Mouse (Mus musculus) bone marrow, adult 2 months (tissue): Measurements from ENCODE around the gene Serpina12. TPM values are rescaled to one million over a fixed set of nuclear protein-coding genes. Genes with fewer than 3 reads are reported as not detected.

Experiments used
- H3K27ac ChIP-seq: fragments of 200-500 bp; 2 replicates; pipeline ENCODE4 v1.5.1; 2012; ENCODE audit warnings: low read depth, mild to moderate bottlenecking, control low read depth, inconsistent platforms, low read length; ENCODE audit not compliant: control insufficient read depth, poor library complexity, insufficient read depth
- H3K4me1 ChIP-seq: fragments of 200-500 bp; 2 replicates; pipeline ENCODE4 v1.6.1; 2011; ENCODE audit warnings: low read length; ENCODE audit not compliant: control insufficient read depth, insufficient read depth
- H3K4me3 ChIP-seq: fragments of 200-500 bp; replicated peaks from 2 replicates; pipeline ENCODE3; 2011; ENCODE audit warnings: mild to moderate bottlenecking, low read depth, low read length, control low read depth; ENCODE audit not compliant: control insufficient read depth
- CTCF ChIP-seq: fragments of 200-500 bp; IDR thresholded peaks from 2 replicates; pipeline ENCODE4 v1.5.1; 2011; ENCODE audit warnings: low read length, control low read depth; ENCODE audit not compliant: control insufficient read depth, insufficient read depth
- POLR2A ChIP-seq: fragments of 200-500 bp; IDR thresholded peaks from 2 replicates; pipeline ENCODE4 v1.6.1; 2011; ENCODE audit warnings: low read depth, mild to moderate bottlenecking, control low read depth, low read length, borderline replicate concordance; ENCODE audit not compliant: control insufficient read depth
- WGBS: fragments of 180-500 bp; shearing (Covaris S2); methylation state at CpG from one replicate; pipeline ENCODE4 v1.1.7; 2018; 5-methylcytosine and 5-hydroxymethylcytosine counted together
- polyA plus RNA-seq: library from polyadenylated mRNA; stranded (reverse); fragments of >200 nt; gene quantifications from 2 replicates; pipeline ENCODE4 v1.2.4, GENCODE M21; 2011; ENCODE audit warnings: low replicate concordance; ENCODE audit not compliant: missing spikeins, insufficient read depth, insufficient read length

The Serpina12 gene
- polyA plus RNA-seq, 1 experiment: 0.82 TPM

GRCm38 (mm10) chr12:104064532-104064931 lies 20.3 kb upstream of the Serpina12 start:
- no peak overlapping the region for H3K27ac ChIP-seq
- 53% methylated on average over 4 of the region's 4 CpGs for WGBS
- no peaks in the 10 kb centered on the region for H3K4me1 ChIP-seq
- H3K4me3 ChIP-seq: no peak overlapping the region
- no peak for TF ChIP-seq POLR2A
- TF ChIP-seq CTCF: no peak

DNA sequence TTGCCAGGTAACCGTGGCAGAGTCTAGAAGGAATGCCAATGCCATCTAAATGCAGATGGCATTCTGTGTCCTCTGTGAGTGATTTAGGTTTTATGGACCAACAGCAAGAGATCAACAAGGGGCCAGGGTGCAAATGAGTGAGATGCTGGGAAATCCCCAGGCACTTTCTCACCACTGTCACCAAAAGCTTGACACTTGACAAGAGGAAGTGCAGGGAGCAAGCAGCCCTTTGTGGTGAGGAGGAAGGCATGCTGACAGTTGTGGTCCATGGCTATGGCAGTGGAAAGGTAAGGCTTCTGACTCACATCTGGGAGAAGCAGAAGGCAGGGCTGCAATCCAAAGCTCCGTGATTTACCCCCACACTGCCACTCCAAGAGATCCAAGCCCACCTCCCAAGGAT lies 17.6 kb upstream of the Serpina12 start:
- 7% methylated on average over 2 of the region's 2 CpGs for WGBS
- Histone ChIP-seq H3K4me1 (no peaks in the 10 kb centered on the region), H3K4me3 (no peak overlapping the region), H3K27ac (no peak overlapping the region)
- no peak for TF ChIP-seq CTCF
- no peak for TF ChIP-seq POLR2A

- Histone ChIP-seq H3K4me3 (no peak overlapping the region), H3K4me1 (no peaks in the 10 kb centered on the region), H3K27ac (no peak overlapping the region)
- WGBS: 65% methylated on average over 6 of the region's 6 CpGs
- no peak for TF ChIP-seq POLR2A
- TF ChIP-seq CTCF: no peak
Observed at GRCm38 (mm10) chr12:104060126-104060525, 15.9 kb upstream of the Serpina12 start.

DNA sequence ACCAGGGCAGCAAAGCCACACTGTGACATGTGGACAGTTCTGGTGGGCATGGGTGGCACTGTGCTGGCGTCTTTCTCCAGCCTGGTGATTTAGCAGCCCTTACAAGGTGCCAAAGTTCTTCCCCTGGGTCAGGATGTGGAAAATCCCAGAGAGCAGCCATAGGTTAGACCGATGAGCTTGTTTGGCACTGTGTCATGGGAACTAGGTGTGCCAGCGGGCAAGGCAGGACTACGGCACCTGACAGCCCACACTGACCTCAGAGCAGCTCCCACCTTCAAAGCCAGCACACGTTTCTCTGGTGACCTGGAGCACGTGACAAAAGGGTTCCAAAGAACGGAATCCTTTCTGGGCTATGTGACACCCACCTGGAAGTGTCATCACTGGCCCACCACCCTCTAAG lies 13.3 kb upstream of the Serpina12 start:
- peak overlapping the region; percentile 17; the same call in 1 of the 2 replicates for H3K27ac ChIP-seq
- no peaks in the 10 kb centered on the region for H3K4me1 ChIP-seq
- TF ChIP-seq POLR2A: no peak
- 84% methylated on average over 7 of the region's 7 CpGs for WGBS
- no peak overlapping the region for H3K4me3 ChIP-seq

GRCm38 (mm10) chr12:104057050-104057449 lies 12.8 kb upstream of the Serpina12 start:
- Histone ChIP-seq H3K4me3 (no peak overlapping the region), H3K27ac (no peak overlapping the region), H3K4me1 (no peaks in the 10 kb centered on the region)
- 8% methylated on average over 4 of the region's 4 CpGs for WGBS
- TF ChIP-seq CTCF: no peak
- TF ChIP-seq POLR2A: no peak

DNA sequence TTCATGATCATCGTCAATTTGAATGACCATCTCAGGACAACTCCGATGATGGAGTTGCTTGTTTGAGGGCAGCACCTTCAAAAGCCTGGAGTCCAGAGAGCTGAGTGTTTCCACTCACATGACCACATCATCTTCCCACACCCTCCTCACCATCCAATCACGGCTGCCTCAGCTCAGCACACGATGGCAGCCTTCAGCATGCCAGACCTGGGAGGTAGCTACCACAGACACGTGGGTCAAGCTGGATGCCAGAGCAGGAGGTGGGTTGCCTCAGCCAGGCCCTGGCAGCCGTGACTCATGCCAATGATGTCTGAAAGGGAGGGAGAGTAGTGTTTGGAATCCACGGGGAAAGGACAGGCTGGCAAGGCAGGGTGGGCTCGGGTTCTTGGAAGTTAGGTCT lies 11.5 kb upstream of the Serpina12 start:
- H3K4me3 ChIP-seq: no peak overlapping the region
- no peak for TF ChIP-seq CTCF
- TF ChIP-seq POLR2A: no peak
- no peak overlapping the region for H3K27ac ChIP-seq
- H3K4me1 ChIP-seq: no peaks in the 10 kb centered on the region
- 70% methylated on average over 8 of the region's 8 CpGs for WGBS

DNA sequence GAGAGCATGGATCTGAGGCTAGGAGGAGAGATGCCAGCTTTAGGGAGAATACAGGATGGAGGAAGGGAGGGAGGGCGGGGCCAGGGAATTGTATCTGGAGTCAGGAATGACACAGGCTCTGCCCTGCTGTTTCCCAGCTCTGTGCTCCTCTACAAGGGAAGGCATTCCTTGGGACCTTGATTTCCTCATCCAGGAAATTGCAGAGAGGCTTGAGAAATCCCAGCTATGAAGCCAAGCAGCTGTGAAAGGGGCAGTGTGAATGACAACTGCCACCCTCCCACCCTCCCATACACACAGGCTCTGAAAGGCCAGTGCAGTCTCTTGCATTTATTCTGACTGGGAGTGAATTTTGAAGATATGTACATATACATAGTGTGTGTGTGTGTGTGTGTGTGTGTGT lies 9.8 kb upstream of the Serpina12 start:
- TF ChIP-seq CTCF: no peak
- TF ChIP-seq POLR2A: no peak
- 68% methylated on average over 1 of the region's 1 CpGs for WGBS
- H3K27ac ChIP-seq: no peak overlapping the region
- H3K4me1 ChIP-seq: no peaks in the 10 kb centered on the region
- H3K4me3 ChIP-seq: no peak overlapping the region

GRCm38 (mm10) chr12:104045713-104046112 lies 1.5 kb upstream of the Serpina12 start:
- WGBS: 80% methylated on average over 8 of the region's 8 CpGs
- TF ChIP-seq POLR2A (no peak), CTCF (no peak)
- no peaks in the 10 kb centered on the region for H3K4me1 ChIP-seq
- H3K27ac ChIP-seq: no peak overlapping the region
- no peak overlapping the region for H3K4me3 ChIP-seq

DNA sequence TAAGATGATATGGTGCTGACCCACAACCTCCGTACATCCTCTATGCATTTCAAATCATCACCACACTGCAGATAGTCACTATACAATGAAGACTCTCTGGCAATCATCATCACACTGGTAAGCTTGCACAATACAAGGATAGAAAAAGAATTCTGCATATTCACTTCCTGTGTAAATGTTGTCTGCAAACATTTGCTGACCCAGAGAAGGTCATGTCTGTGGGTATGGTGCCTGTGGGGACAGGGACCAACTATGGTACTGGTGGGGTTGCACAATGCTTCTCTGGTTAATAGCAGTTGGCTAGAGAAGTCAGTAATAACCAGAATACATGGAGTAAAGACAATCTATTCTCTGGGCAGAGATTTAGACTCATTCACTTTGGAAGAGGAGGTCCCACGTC lies 1.5 kb downstream of the Serpina12 start:
- no peaks in the 10 kb centered on the region for H3K4me1 ChIP-seq
- WGBS: 71% methylated on average over 2 of the region's 2 CpGs
- no peak overlapping the region for H3K27ac ChIP-seq
- no peak overlapping the region for H3K4me3 ChIP-seq
- TF ChIP-seq CTCF: no peak
- TF ChIP-seq POLR2A: no peak

DNA sequence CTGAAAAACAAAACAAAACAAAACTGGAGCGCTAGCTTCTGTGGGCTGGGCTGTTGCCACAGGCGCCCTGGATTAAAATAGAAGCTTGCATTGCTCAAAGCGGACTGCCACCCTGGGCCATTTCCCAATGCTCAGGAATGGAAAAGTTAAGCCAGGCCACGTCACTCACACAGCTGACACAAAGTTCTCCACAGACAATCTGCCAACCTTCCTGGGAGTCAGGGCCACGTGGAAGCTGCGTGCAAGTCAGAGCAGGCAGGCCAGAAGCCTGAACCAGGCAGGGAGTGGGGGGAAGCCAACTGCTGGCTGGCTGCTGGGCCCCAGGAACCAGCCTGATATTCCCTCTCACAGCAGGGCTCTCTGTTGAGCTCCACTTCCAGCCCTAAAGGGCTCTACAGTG lies 2.8 kb downstream of the Serpina12 start:
- 69% methylated on average over 6 of the region's 6 CpGs for WGBS

More for the DNA sequence above, 2.8 kb downstream of the Serpina12 start:
- H3K4me1 ChIP-seq: no peaks in the 10 kb centered on the region
- no peak overlapping the region for H3K4me3 ChIP-seq
- TF ChIP-seq POLR2A (no peak), CTCF (no peak)
- H3K27ac ChIP-seq: peak overlapping the region; percentile 51; the same call in 1 of the 2 replicates
